Mouse (Mus musculus) left cerebral cortex, adult 11 months (tissue): ENCODE measurements at regions not wholly inside any gene's neighbourhood (a gene's known extent, or its start where the extent isn't known, plus 50 kb on each side); places are given as distances from the start of the nearest gene placed in this dataset.

Experiments
- DNase-seq: peaks from one replicate; pipeline ENCODE4 v3.0.0; 2022; ENCODE audit warnings: low spot score

GRCm38 (mm10) chr13:31405312-31405711 is 150.6 kb upstream of the Foxq1 start:
- no peak for DNase-seq

- DNase-seq, result no peak
Measured at GRCm38 (mm10) chr13:31408439-31409122, 147.4 kb upstream of the Foxq1 start.

GRCm38 (mm10) chr13:31409123-31409513 is 146.8 kb upstream of the Foxq1 start:
- DNase-seq, result no peak

GRCm38 (mm10) chr13:31421556-31421955 is 134.4 kb upstream of the Foxq1 start:
- no peak for DNase-seq

- no peak for DNase-seq
Measured at GRCm38 (mm10) chr13:31423599-31423998, 132.3 kb upstream of the Foxq1 start.

GRCm38 (mm10) chr13:31425825-31426500 is 130.0 kb upstream of the Foxq1 start:
- no peak for DNase-seq

- DNase-seq, result no peak
Measured at GRCm38 (mm10) chr13:31436434-31436833, 119.5 kb upstream of the Foxq1 start.

- no peak for DNase-seq
Measured at GRCm38 (mm10) chr13:31439761-31440627, 115.9 kb upstream of the Foxq1 start.

- peak; percentile 4 for DNase-seq
Measured at GRCm38 (mm10) chr13:31458883-31459282, 97.1 kb upstream of the Foxq1 start.

GRCm38 (mm10) chr13:31465141-31465540 is 90.8 kb upstream of the Foxq1 start:
- DNase-seq, result no peak

GRCm38 (mm10) chr13:31465711-31466110 is 90.2 kb upstream of the Foxq1 start:
- DNase-seq, result no peak

GRCm38 (mm10) chr13:31468131-31468530 is 87.8 kb upstream of the Foxq1 start:
- no peak for DNase-seq

- no peak for DNase-seq
Measured at GRCm38 (mm10) chr13:31468983-31469382, 87.0 kb upstream of the Foxq1 start.

- no peak for DNase-seq
Measured at GRCm38 (mm10) chr13:31472366-31472765, 83.6 kb upstream of the Foxq1 start.

- no peak for DNase-seq
Measured at GRCm38 (mm10) chr13:31472804-31473203, 83.1 kb upstream of the Foxq1 start.

- DNase-seq, result no peak
Measured at GRCm38 (mm10) chr13:31473275-31473674, 82.7 kb upstream of the Foxq1 start.

GRCm38 (mm10) chr13:31475845-31476244 is 80.1 kb upstream of the Foxq1 start:
- peak; percentile 6 for DNase-seq

- DNase-seq, result no peak
Measured at GRCm38 (mm10) chr13:31477171-31477867, 78.6 kb upstream of the Foxq1 start.

- no peak for DNase-seq
Measured at GRCm38 (mm10) chr13:31481105-31481844, 74.7 kb upstream of the Foxq1 start.

- DNase-seq, result no peak
Measured at GRCm38 (mm10) chr13:31486373-31486772, 69.6 kb upstream of the Foxq1 start.

- DNase-seq, result no peak
Measured at GRCm38 (mm10) chr13:31488186-31488585, 67.7 kb upstream of the Foxq1 start.
